Mouse (Mus musculus): Measurements from ENCODE around the gene Styxl1. TPM values are rescaled to one million over a fixed set of nuclear protein-coding genes. Genes with fewer than 3 reads are reported as not detected.

The Styxl1 gene
- total and polyA plus RNA-seq, 3 experiments: 0.17 TPM; not detected in 2

DNA sequence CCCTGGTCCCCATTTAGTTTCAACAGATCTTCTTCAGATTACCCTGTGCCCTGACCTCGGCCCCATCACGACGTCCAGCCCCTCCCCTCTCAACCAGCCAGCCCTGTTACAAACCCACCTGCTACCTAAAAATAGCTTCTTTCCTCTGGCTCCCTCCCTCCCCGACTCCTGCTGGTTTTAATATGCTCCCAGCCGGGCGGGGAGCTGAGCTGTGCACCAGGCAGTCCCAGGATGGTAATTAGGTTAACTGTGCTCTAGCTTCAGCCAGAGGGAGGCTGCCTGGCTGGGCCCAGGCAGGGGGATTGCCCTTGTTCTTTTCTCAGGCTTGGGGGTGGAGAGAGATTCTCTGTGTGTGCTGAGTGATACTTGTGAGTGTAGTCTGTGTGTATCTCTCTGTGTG, 22.7 kb upstream of the Styxl1 start:
- TF ChIP-seq HCFC1 (IDR thresholded peaks at IDR 0.05; ENCODE audit: low read depth, low read length) (no peak), POLR2AphosphoS5 (IDR thresholded peaks at IDR 0.05; ENCODE audit: borderline replicate concordance, low read depth, low read length) (no peak)
- Histone ChIP-seq H3K9ac (ENCODE audit: control insufficient read depth, low read depth, low read length, poor library complexity, severe bottlenecking) (no peak overlapping the region), H3K79me2 (ENCODE audit: control insufficient read depth, insufficient read depth, low read length, poor library complexity) (no peaks in the 10 kb centered on the region), H3K4me3 (ENCODE audit: control insufficient read depth in 1 of 2, insufficient read depth in 1 of 2, low read depth in 2 of 2, low read length in 2 of 2) (no peak overlapping the region), H3K27me3 (ENCODE audit: control insufficient read depth in 1 of 2, insufficient read depth in 2 of 2, low read length in 2 of 2) (peaks cover 0 to 4% of the 10 kb centered on the region in 2 experiments; a peak in 2 of 4 replicates), H3K9me3 (replicated peaks; ENCODE audit: insufficient read depth, low read length) (no peaks in the 10 kb centered on the region), H3K4me1 (ENCODE audit: control insufficient read depth in 1 of 2, insufficient read depth in 2 of 2, low read length in 2 of 2) (no peaks in the 10 kb centered on the region), H3K36me3 (ENCODE audit: control insufficient read depth in 1 of 2, insufficient read depth in 2 of 2, low read length in 2 of 2) (no peaks in the 10 kb centered on the region), H3K27ac (ENCODE audit: control insufficient read depth, low read depth, low read length) (no peak overlapping the region)
- no peak for DNase-seq (ENCODE audit: low read depth, low spot score)

DNA sequence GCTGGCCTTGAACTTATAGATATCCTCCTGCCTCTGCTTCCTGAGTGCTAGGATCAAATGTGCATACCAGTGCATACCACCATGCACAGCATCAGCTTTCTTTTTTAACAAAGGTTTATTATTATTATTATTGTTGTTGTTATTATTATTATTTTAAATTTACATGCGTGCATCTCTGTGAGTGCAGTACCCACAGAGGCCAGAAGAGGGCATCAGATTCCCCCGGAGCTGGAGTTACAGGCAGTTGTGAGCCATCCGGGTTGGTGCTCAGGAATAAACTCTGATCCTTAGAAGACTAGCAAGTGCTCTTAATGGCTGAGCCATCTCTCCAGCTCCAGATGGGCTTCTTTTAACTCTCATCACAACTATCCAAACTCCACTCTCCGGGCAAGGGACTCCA, 21.6 kb upstream of the Styxl1 start:
- no peak for DNase-seq (ENCODE audit: low read depth, low spot score)
- peak; percentile 49 for TF ChIP-seq SMC3 (IDR thresholded peaks at IDR 0.05; ENCODE audit: low read depth, low read length)
- no peak for TF ChIP-seq ZKSCAN1 (IDR thresholded peaks at IDR 0.05; ENCODE audit: low read depth, low read length)
- TF ChIP-seq POLR2AphosphoS5 (IDR thresholded peaks at IDR 0.05; ENCODE audit: borderline replicate concordance, low read depth, low read length): no peak
- TF ChIP-seq USF1 (IDR thresholded peaks at IDR 0.05; ENCODE audit: low read depth, low read length): no peak
- TF ChIP-seq NELFE (IDR thresholded peaks at IDR 0.05; ENCODE audit: low read depth, low read length): no peak
- TF ChIP-seq CTCF (IDR thresholded peaks at IDR 0.05 in 2 of 3, conservative IDR thresholded peaks at IDR 0.05 in 1 of 3; ENCODE audit: control insufficient read depth in 1 of 3, insufficient read depth in 1 of 3, low read depth in 2 of 3, low read length in 3 of 3, poor library complexity in 1 of 3, severe bottlenecking in 1 of 3): peak; percentile 48 to 67 (median 61)

GRCm38 (mm10) chr5:135794859-135795181, 16.6 kb upstream of the Styxl1 start:
- H3K27me3 ChIP-seq (ENCODE audit: control insufficient read depth in 1 of 2, insufficient read depth in 2 of 2, low read length in 2 of 2): no peaks in the 10 kb centered on the region
- H3K4me1 ChIP-seq (ENCODE audit: control insufficient read depth in 1 of 2, insufficient read depth in 2 of 2, low read length in 2 of 2): no peaks in the 10 kb centered on the region
- H3K36me3 ChIP-seq (ENCODE audit: control insufficient read depth in 1 of 2, insufficient read depth in 2 of 2, low read length in 2 of 2): peaks cover 0 to 4% of the 10 kb centered on the region in 2 experiments; a peak in 1 of 4 replicates
- H3K27ac ChIP-seq (ENCODE audit: control insufficient read depth, low read depth, low read length): no peak overlapping the region
- H3K79me2 ChIP-seq (ENCODE audit: control insufficient read depth, insufficient read depth, low read length, poor library complexity): no peaks in the 10 kb centered on the region; the same call in 1 of the 2 replicates
- peak overlapping the region; percentile 75 for H3K9ac ChIP-seq (ENCODE audit: control insufficient read depth, low read depth, low read length, poor library complexity, severe bottlenecking)
- no peak for TF ChIP-seq POLR2AphosphoS2 (IDR thresholded peaks at IDR 0.05; ENCODE audit: low read length)
- TF ChIP-seq SMC3 (IDR thresholded peaks at IDR 0.05; ENCODE audit: low read depth, low read length): no peak
- no peak for TF ChIP-seq POLR2AphosphoS5 (IDR thresholded peaks at IDR 0.05; ENCODE audit: borderline replicate concordance, low read depth, low read length)
- no peak for TF ChIP-seq RCOR1 (IDR thresholded peaks at IDR 0.05; ENCODE audit: low read depth, low read length)
- no peak for TF ChIP-seq UBTF (IDR thresholded peaks at IDR 0.05; ENCODE audit: borderline replicate concordance, insufficient read depth, low read depth, low read length)
- no peak for TF ChIP-seq MEF2A (IDR thresholded peaks at IDR 0.05; ENCODE audit: extremely low read depth, insufficient replicate concordance, low read depth, low read length, poor library complexity, severe bottlenecking)
- no peak for TF ChIP-seq USF1 (IDR thresholded peaks at IDR 0.05; ENCODE audit: low read depth, low read length)
- TF ChIP-seq SIN3A (IDR thresholded peaks at IDR 0.05; ENCODE audit: low read length): no peak
- no peak for TF ChIP-seq E2F4 (IDR thresholded peaks at IDR 0.05; ENCODE audit: borderline replicate concordance, low read depth, low read length)
- no peak for TF ChIP-seq TBP (IDR thresholded peaks at IDR 0.05; ENCODE audit: low read depth, low read length)
- TF ChIP-seq POLR2A (IDR thresholded peaks at IDR 0.05; ENCODE audit: control insufficient read depth in 1 of 2, insufficient read depth in 1 of 2, low read depth in 1 of 2, low read length in 2 of 2, poor library complexity in 1 of 2): no peak
- TF ChIP-seq CTCF (IDR thresholded peaks at IDR 0.05 in 2 of 3, conservative IDR thresholded peaks at IDR 0.05 in 1 of 3; ENCODE audit: control insufficient read depth in 1 of 3, insufficient read depth in 1 of 3, low read depth in 2 of 3, low read length in 3 of 3, poor library complexity in 1 of 3, severe bottlenecking in 1 of 3): no peak
- TF ChIP-seq GABPA (IDR thresholded peaks at IDR 0.05; ENCODE audit: low read depth, low read length): no peak
- TF ChIP-seq CHD2 (IDR thresholded peaks at IDR 0.05; ENCODE audit: low read length): no peak
- TF ChIP-seq ZMIZ1 (IDR thresholded peaks at IDR 0.05; ENCODE audit: low read depth, low read length): no peak
- no peak for TF ChIP-seq TCF12 (IDR thresholded peaks at IDR 0.05; ENCODE audit: low read depth, low read length)
- no peak for TF ChIP-seq TAL1 (IDR thresholded peaks at IDR 0.05; ENCODE audit: low read length)
- DNase-seq (ENCODE audit: low read depth, low spot score): no peak
- H3K4me3 ChIP-seq (ENCODE audit: control insufficient read depth in 1 of 2, insufficient read depth in 1 of 2, low read depth in 2 of 2, low read length in 2 of 2): peak overlapping the region; percentile 66 to 84; a peak in 3 of 4 replicates
- H3K9me3 ChIP-seq (replicated peaks; ENCODE audit: insufficient read depth, low read length): no peaks in the 10 kb centered on the region

More for the DNA sequence above, 21.6 kb upstream of the Styxl1 start:
- H3K9me3 ChIP-seq (replicated peaks; ENCODE audit: insufficient read depth, low read length): no peaks in the 10 kb centered on the region
- H3K27me3 ChIP-seq (ENCODE audit: control insufficient read depth in 1 of 2, insufficient read depth in 2 of 2, low read length in 2 of 2): peaks cover 0 to 4% of the 10 kb centered on the region in 2 experiments; a peak in 2 of 4 replicates
- H3K27ac ChIP-seq (ENCODE audit: control insufficient read depth, low read depth, low read length): no peak overlapping the region
- H3K4me3 ChIP-seq (ENCODE audit: control insufficient read depth in 1 of 2, insufficient read depth in 1 of 2, low read depth in 2 of 2, low read length in 2 of 2): no peak overlapping the region
- no peaks in the 10 kb centered on the region for H3K4me1 ChIP-seq (ENCODE audit: control insufficient read depth in 1 of 2, insufficient read depth in 2 of 2, low read length in 2 of 2)
- H3K79me2 ChIP-seq (ENCODE audit: control insufficient read depth, insufficient read depth, low read length, poor library complexity): no peaks in the 10 kb centered on the region
- H3K9ac ChIP-seq (ENCODE audit: control insufficient read depth, low read depth, low read length, poor library complexity, severe bottlenecking): no peak overlapping the region
- H3K36me3 ChIP-seq (ENCODE audit: control insufficient read depth in 1 of 2, insufficient read depth in 2 of 2, low read length in 2 of 2): no peaks in the 10 kb centered on the region

Data from MEL (cell line).